Mouse (Mus musculus): Measurements from ENCODE around the gene Kif21b. TPM values are rescaled to one million over a fixed set of nuclear protein-coding genes. Genes with fewer than 3 reads are reported as not detected.

Gene Kif21b
- 2.0 and 2.5 TPM in 2 replicates for polyA plus RNA-seq (2015; fragmentation: Nextera tagmentation; extraction: Ambion mirVana)

DNA sequence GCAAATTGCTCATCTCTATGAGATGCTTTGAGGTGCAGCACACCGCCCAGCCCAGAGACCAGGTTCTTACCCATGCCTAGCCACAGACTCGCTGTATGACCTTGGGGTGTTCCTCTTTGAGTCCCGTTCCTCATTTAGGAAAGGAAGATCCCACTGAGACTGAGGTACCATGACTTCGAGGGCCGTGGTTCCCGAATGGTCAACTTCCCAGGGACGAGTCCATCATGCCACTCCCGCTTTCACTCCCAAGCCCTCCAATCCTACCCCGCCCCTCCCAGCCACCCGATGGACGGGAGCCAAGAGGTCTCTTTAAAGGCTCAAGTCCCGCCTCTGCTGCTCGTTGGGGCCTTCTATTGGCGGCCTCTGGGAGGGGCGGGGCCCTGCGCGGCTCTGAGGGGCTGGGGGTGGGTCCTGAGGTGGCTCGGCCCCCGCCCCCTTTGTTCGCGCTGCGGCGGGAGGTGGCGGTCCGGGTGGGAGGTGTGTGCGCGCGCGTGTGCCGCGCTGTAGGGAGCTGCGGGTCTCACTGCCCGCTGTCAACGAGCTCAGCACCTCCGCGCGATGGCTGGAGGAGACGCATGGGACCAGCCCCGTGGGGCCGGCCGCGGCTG is at the start of gene Kif21b:
Gene Kif21b, plus strand, starts transcription at position 439 of the 608 bp plus-strand sequence.
- peak within 1 kb of the TSS; percentile 99 for H3K4me2 ChIP-seq
- H3K27me3 ChIP-seq = peaks cover 12% of the 10 kb centered on the region
- peaks cover 91% of the 10 kb centered on the region for H3K4me1 ChIP-seq
- no peak within 1 kb of the TSS for H3K27ac ChIP-seq
- H3K9ac ChIP-seq = peak within 1 kb of the TSS; percentile 71
- 2% methylated on average over 42 of the region's 42 CpGs for WGBS
- peak; percentile 91 for ATAC-seq (replicated peaks; ENCODE audit: low FRiP score)
- peak within 1 kb of the TSS; percentile 73 for H3K4me3 ChIP-seq (replicated peaks)
- no peaks in the 10 kb centered on the region for H3K36me3 ChIP-seq
- H3K9me3 ChIP-seq (replicated peaks) = no peaks in the 10 kb centered on the region

GRCm38 (mm10) chr1:136085988-136086685 is 45.1 kb upstream of the Kif21b start:
- Histone ChIP-seq H3K27me3 (no peaks in the 10 kb centered on the region), H3K9me3 (replicated peaks) (no peaks in the 10 kb centered on the region; the same call in 1 of the 2 replicates), H3K36me3 (no peaks in the 10 kb centered on the region), H3K27ac (no peak overlapping the region), H3K4me3 (replicated peaks) (no peak overlapping the region), H3K9ac (no peak overlapping the region), H3K4me1 (no peaks in the 10 kb centered on the region), H3K4me2 (no peak overlapping the region)
- 82% methylated on average over 3 of the region's 3 CpGs for WGBS
- ATAC-seq (replicated peaks; ENCODE audit: low FRiP score) = no peak

DNA sequence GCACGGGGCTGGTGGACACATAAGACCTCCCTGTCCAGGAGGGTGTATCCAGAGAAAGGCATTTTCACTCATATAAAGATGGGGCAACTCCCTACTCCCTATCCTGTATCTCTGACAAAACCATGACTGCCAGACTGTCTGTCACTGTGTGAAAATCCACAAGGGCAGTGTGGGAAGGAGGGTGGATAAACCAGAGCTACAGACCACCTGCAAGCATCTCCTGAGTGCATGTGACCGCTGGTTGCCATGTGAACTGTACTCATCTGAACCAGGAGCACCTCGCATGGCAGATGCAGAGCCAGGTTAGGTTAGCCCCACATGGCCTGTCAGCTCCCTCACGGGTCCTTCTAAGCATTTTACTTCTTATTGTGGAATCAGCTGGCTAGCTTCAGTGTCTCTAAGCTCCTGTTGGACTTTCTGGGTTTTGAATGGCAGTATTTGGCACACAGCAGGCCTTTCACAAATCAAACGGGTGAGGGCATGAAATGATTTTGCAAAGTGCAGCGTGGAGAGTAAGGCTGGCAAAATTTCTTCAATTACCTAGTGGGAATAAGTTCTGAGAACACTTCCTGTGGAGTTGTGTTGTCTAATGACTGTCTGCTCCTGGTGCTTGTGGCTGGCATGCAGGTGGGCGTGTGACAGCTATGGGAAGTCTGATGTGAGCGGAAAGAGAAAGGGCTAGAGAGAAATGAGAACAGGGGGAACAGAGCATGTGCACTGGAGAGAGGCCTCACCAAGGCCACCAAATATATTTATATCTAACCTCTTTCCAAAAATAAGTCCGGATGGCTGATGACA is 41.6 kb upstream of the Kif21b start:
- H3K4me1 ChIP-seq = no peaks in the 10 kb centered on the region
- 78% methylated on average over 9 of the region's 9 CpGs for WGBS
- no peaks in the 10 kb centered on the region for H3K9me3 ChIP-seq (replicated peaks)
- H3K4me2 ChIP-seq = no peak overlapping the region
- H3K4me3 ChIP-seq (replicated peaks) = no peak overlapping the region
- H3K9ac ChIP-seq = no peak overlapping the region
- H3K36me3 ChIP-seq = no peaks in the 10 kb centered on the region
- H3K27me3 ChIP-seq = no peaks in the 10 kb centered on the region
- no peak for ATAC-seq (replicated peaks; ENCODE audit: low FRiP score)
- H3K27ac ChIP-seq = no peak overlapping the region

DNA sequence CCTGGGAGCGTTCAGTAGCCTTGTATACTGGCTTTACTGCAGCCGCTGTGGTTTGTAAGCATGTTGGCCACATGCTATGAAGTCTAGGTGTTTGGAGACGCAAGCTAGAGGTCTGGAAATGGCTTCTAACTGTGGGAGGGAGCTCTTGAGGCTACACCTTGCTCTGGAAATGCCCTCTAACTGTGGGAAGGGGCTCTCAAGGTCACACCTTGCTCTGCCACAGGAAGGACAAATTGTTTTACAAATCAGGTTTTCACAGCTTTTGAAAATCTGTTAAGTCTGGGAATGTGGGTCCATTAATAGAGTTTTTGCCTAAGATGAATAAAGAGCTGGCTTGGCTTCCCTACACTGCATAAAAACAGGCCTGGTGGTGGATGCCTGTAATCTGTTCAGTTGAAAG is 37.5 kb upstream of the Kif21b start:
- Histone ChIP-seq H3K4me3 (replicated peaks) (no peak overlapping the region), H3K27me3 (no peaks in the 10 kb centered on the region), H3K4me1 (no peaks in the 10 kb centered on the region), H3K9me3 (replicated peaks) (no peaks in the 10 kb centered on the region), H3K9ac (no peak overlapping the region), H3K4me2 (no peak overlapping the region), H3K36me3 (no peaks in the 10 kb centered on the region), H3K27ac (no peak overlapping the region)
- WGBS = 73% methylated on average over 3 of the region's 3 CpGs
- no peak for ATAC-seq (replicated peaks; ENCODE audit: low FRiP score)

GRCm38 (mm10) chr1:136094807-136095206 is 36.4 kb upstream of the Kif21b start:
- WGBS = 82% methylated on average over 5 of the region's 5 CpGs
- no peaks in the 10 kb centered on the region for H3K36me3 ChIP-seq
- no peak for ATAC-seq (replicated peaks; ENCODE audit: low FRiP score)
- H3K27me3 ChIP-seq = no peaks in the 10 kb centered on the region
- no peak overlapping the region for H3K27ac ChIP-seq
- no peaks in the 10 kb centered on the region for H3K9me3 ChIP-seq (replicated peaks)
- no peaks in the 10 kb centered on the region for H3K4me1 ChIP-seq
- H3K4me2 ChIP-seq = no peak overlapping the region
- H3K4me3 ChIP-seq (replicated peaks) = no peak overlapping the region
- H3K9ac ChIP-seq = no peak overlapping the region

DNA sequence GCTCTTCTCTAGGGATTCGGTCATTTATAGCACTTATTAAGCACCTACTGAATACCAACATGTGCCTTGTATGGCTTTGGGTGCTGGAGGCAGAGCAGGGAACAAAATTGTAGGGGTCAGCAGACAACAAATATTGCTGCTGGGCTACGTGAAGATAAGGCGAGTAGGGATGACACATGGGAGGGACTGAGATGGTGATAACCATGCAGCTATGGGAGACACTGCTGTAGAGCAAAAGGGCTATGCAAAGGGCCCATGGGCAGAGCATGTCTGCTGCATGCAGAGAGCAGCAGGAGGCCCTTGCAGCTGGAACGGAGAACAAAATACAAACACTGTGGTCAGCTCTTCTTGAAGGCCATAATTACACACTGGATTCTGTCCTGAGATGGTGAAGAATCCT is 29.1 kb upstream of the Kif21b start:
- no peaks in the 10 kb centered on the region for H3K27me3 ChIP-seq
- no peaks in the 10 kb centered on the region for H3K36me3 ChIP-seq
- ATAC-seq (replicated peaks; ENCODE audit: low FRiP score) = no peak
- peaks cover 14% of the 10 kb centered on the region; the same call in 1 of the 2 replicates for H3K4me1 ChIP-seq
- H3K4me2 ChIP-seq = no peak overlapping the region
- H3K27ac ChIP-seq = no peak overlapping the region
- WGBS = 76% methylated on average over 4 of the region's 4 CpGs
- no peak overlapping the region for H3K4me3 ChIP-seq (replicated peaks)
- no peaks in the 10 kb centered on the region for H3K9me3 ChIP-seq (replicated peaks)
- no peak overlapping the region for H3K9ac ChIP-seq

DNA sequence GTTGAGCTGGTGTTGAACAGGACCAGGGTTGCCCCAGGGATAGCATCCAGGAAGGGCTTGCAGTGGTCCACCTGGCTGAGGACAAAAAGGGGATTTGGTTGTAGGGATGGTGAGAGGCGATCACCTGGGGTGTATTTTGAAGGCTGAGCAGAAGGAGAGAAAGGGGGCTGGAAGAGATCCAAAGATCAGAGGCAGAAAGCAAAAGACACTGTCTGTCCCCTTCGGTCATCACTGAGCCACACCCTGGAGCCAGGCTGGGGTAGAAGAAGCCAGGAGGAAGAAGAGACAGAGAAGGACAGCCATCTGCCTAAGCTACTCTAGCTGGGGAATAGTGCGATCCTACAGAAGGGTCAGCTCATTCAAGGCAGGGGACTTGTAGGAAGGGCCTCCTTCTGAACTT is 28.6 kb upstream of the Kif21b start:
- no peak overlapping the region for H3K9ac ChIP-seq
- 80% methylated on average over 3 of the region's 3 CpGs for WGBS
- H3K27ac ChIP-seq = no peak overlapping the region
- H3K9me3 ChIP-seq (replicated peaks) = no peaks in the 10 kb centered on the region
- no peaks in the 10 kb centered on the region for H3K27me3 ChIP-seq
- H3K36me3 ChIP-seq = no peaks in the 10 kb centered on the region
- H3K4me3 ChIP-seq (replicated peaks) = no peak overlapping the region
- no peak overlapping the region for H3K4me2 ChIP-seq
- no peak for ATAC-seq (replicated peaks; ENCODE audit: low FRiP score)
- H3K4me1 ChIP-seq = peaks cover 14% of the 10 kb centered on the region; the same call in 1 of the 2 replicates

DNA sequence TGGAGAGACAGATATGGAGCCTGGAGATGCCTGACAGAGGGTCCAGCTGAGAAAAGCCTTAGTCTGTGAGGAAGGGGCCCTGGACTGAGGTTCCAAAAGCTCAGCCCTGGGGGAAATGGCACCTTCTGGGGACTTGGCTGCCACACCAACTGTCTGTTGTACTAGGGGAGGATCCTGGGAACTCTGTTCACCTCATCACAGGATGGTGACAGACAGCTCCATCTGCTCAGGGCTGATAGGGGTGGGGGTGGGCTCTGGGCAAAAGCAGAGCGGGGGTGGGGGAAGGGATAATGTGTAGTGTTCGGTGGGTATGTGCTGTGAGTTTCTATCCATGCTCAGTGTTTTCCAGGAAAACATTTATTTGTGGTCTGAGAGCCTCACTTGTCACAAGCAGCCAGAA is 28.2 kb upstream of the Kif21b start:
- H3K9ac ChIP-seq = no peak overlapping the region
- H3K36me3 ChIP-seq = no peaks in the 10 kb centered on the region
- peaks cover 14% of the 10 kb centered on the region; the same call in 1 of the 2 replicates for H3K4me1 ChIP-seq
- no peak overlapping the region for H3K4me2 ChIP-seq
- H3K27me3 ChIP-seq = no peaks in the 10 kb centered on the region
- no peak overlapping the region for H3K4me3 ChIP-seq (replicated peaks)
- H3K9me3 ChIP-seq (replicated peaks) = no peaks in the 10 kb centered on the region
- no peak for ATAC-seq (replicated peaks; ENCODE audit: low FRiP score)
- no peak overlapping the region for H3K27ac ChIP-seq
- 64% methylated on average over 2 of the region's 2 CpGs for whole genome bisulfite sequencing

- no peak overlapping the region for H3K4me3 ChIP-seq (replicated peaks)
- 84% methylated on average over 7 of the region's 7 CpGs for WGBS
- no peaks in the 10 kb centered on the region for H3K27me3 ChIP-seq
These were observed 27.5 kb upstream of the Kif21b start for GRCm38 (mm10) chr1:136103696-136104095.

DNA sequence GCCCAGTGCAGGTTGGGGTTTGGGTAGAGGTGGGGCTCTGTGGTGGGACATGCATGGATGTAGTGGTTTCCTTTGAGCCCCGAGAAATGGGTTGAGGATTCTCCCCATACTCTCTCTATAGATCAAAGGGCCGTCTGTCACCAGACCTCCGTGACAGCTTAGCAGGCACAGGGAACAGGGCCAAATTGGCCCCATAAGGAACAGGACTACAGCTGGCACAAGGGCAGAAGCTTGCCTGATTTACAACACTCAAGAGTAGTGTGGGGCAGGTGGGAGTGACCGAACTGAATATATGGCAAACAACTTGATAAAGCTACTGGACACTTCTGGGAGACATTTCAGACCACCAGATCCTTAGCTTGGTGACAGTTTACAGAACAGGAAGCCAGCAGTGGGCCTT is 26.4 kb upstream of the Kif21b start:
- Histone ChIP-seq H3K9ac (no peak overlapping the region), H3K36me3 (no peaks in the 10 kb centered on the region), H3K4me1 (peaks cover 14% of the 10 kb centered on the region; the same call in 1 of the 2 replicates), H3K27ac (no peak overlapping the region), H3K4me2 (no peak overlapping the region), H3K4me3 (replicated peaks) (no peak overlapping the region), H3K9me3 (replicated peaks) (no peaks in the 10 kb centered on the region), H3K27me3 (no peaks in the 10 kb centered on the region)
- ATAC-seq (replicated peaks; ENCODE audit: low FRiP score) = no peak
- WGBS = 19% methylated on average over 4 of the region's 4 CpGs

More at GRCm38 (mm10) chr1:136103696-136104095, 27.5 kb upstream of the Kif21b start:
- Histone ChIP-seq H3K9ac (no peak overlapping the region), H3K9me3 (replicated peaks) (no peaks in the 10 kb centered on the region), H3K27ac (no peak overlapping the region), H3K4me2 (no peak overlapping the region), H3K4me1 (peaks cover 14% of the 10 kb centered on the region; the same call in 1 of the 2 replicates), H3K36me3 (no peaks in the 10 kb centered on the region)
- no peak for ATAC-seq (replicated peaks; ENCODE audit: low FRiP score)

- H3K4me1 ChIP-seq = peaks cover 14% of the 10 kb centered on the region; the same call in 1 of the 2 replicates
- no peak overlapping the region for H3K9ac ChIP-seq
- no peaks in the 10 kb centered on the region for H3K9me3 ChIP-seq (replicated peaks)
- no peaks in the 10 kb centered on the region for H3K36me3 ChIP-seq
- no peak for ATAC-seq (replicated peaks; ENCODE audit: low FRiP score)
- H3K27me3 ChIP-seq = no peaks in the 10 kb centered on the region
- no peak overlapping the region for H3K4me2 ChIP-seq
- no peak overlapping the region for H3K4me3 ChIP-seq (replicated peaks)
- no peak overlapping the region for H3K27ac ChIP-seq
- 84% methylated on average over 2 of the region's 2 CpGs for WGBS
These were observed 21.7 kb upstream of the Kif21b start for GRCm38 (mm10) chr1:136109464-136109863.

DNA sequence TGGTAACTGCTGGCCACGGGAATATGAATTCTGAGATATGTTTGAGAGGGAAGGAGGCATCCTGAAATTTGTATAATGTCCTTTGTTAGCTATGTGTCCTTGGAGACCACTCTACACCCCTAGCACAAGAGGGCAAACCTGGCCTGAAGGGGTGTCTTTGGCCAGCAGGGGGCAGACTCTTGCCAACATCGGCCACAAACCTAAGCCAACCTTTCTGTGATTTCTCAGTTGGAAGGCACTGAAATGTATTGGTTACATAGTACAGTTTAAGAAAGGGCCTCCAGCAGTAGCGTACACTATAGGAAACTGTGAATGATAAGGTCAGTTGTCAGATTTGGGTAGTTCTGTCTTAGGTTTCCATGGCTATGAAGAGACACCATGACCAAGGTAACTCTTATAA is 15.0 kb upstream of the Kif21b start:
- Histone ChIP-seq H3K27me3 (no peaks in the 10 kb centered on the region), H3K9me3 (replicated peaks) (no peaks in the 10 kb centered on the region), H3K36me3 (no peaks in the 10 kb centered on the region), H3K4me2 (no peak overlapping the region), H3K27ac (no peak overlapping the region), H3K4me3 (replicated peaks) (no peak overlapping the region), H3K4me1 (0 out of 2 replicates have a peak, but pooled peaks cover 4% of the 10 kb centered on the region), H3K9ac (no peak overlapping the region)
- ATAC-seq (replicated peaks; ENCODE audit: low FRiP score) = no peak
- 23% methylated on average over 3 of the region's 3 CpGs for WGBS

Data from kidney, embryonic 15.5 days (tissue).